Mouse (Mus musculus) G1E (cell line): ENCODE data around the gene Tomm40. TPM values are rescaled to one million over a fixed set of nuclear protein-coding genes. Genes with fewer than 3 reads are reported as not detected.

Experiments used
- ATAC-seq: 2 replicates; pipeline ENCODE4 v1.8.0; 2016; ENCODE audit warnings: mild to moderate bottlenecking; ENCODE audit not compliant: insufficient number of reproducible peaks, poor library complexity, low FRiP score, severe bottlenecking; ENCODE audit errors: extremely low read depth
- DNase-seq: peaks from one replicate; pipeline ENCODE4 v3.0.0; 2012; ENCODE audit warnings: low spot score
- H3K27me3 ChIP-seq: 2 replicates; pipeline ENCODE4 v1.6.1; 2012; ENCODE audit warnings: mild to moderate bottlenecking, low read length, inconsistent platforms; ENCODE audit not compliant: insufficient read depth
- H3K36me3 ChIP-seq: replicated peaks from 2 replicates; pipeline ENCODE3; 2012; ENCODE audit warnings: mild to moderate bottlenecking, inconsistent platforms
- H3K4me1 ChIP-seq: 2 replicates; pipeline ENCODE4 v1.6.1; 2012; ENCODE audit warnings: low read depth, low read length, inconsistent platforms, mixed read lengths; ENCODE audit not compliant: insufficient read depth
- H3K4me3 ChIP-seq: 2 replicates; pipeline ENCODE4 v1.5.1; 2012; ENCODE audit warnings: low read depth, mild to moderate bottlenecking, inconsistent platforms, low read length, moderate library complexity, mixed read lengths
- H3K9me3 ChIP-seq: replicated peaks from 2 replicates; pipeline ENCODE4 v1.6.1; 2012; ENCODE audit warnings: inconsistent platforms
- CTCF ChIP-seq: IDR thresholded peaks from 2 replicates; pipeline ENCODE4 v1.5.1; 2012; ENCODE audit warnings: low read depth, low read length, inconsistent platforms, mixed read lengths
- GATA1 ChIP-seq: IDR thresholded peaks from 2 replicates; pipeline ENCODE4 v1.6.1; 2012; ENCODE audit warnings: borderline replicate concordance, low read length, inconsistent platforms, mixed read lengths
- GATA2 ChIP-seq: IDR thresholded peaks from 2 replicates; pipeline ENCODE4 v1.6.1; 2012; ENCODE audit warnings: low read depth, low read length, inconsistent platforms, borderline replicate concordance
- POLR2AphosphoS5 ChIP-seq: IDR thresholded peaks from 2 replicates; pipeline ENCODE4 v1.6.1; 2012; ENCODE audit warnings: low read depth, low read length, inconsistent platforms; ENCODE audit not compliant: insufficient replicate concordance
- TAL1 ChIP-seq: conservative IDR thresholded peaks from 2 replicates; pipeline ENCODE4 v1.6.1; 2012; ENCODE audit warnings: low read depth, low read length, inconsistent platforms, mixed read lengths
- polyA plus RNA-seq: library from polyadenylated mRNA; stranded (reverse); fragments of >175 nt; gene quantifications from 2 replicates; pipeline ENCODE4 v1.2.3, GENCODE M21; 2012
- total RNA-seq, 2 experiments: library from RNA; stranded (forward) in 1 of 2; stranded (reverse) in 1 of 2; fragments of 200-1000 nt in 1 of 2; fragments of >200 nt in 1 of 2; fragmentation: Nextera tagmentation in 1 of 2; gene quantifications; 2 replicates each; pipeline ENCODE4 v1.2.3; 2014 to 2017

The Tomm40 gene
- total and polyA plus RNA-seq, 3 experiments: 49.1 to 377 (median 75.6) TPM

DNA sequence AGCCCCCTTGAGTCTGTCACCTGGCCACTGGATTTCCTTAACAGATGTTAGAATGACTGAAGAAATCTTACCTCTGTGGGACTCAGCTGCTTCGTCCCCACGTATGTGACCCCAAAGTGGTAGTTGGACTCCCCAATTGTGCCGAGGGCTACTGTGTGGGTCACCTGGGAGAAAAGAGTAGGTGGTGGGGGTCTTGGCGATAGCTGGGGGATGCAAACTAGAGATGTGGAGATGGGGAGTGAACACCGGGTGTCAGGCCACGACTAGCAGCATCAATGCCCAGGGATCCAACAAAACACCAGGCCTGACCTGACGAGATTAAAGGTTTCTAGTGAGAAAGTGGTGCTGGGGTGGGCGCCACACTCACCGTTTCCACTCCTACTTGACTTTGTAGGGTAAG is 1.6 kb downstream of the Tomm40 start:
- Histone ChIP-seq H3K9me3 (no peaks in the 10 kb centered on the region), H3K4me1 (peaks cover 67% of the 10 kb centered on the region), H3K27me3 (no peaks in the 10 kb centered on the region), H3K4me3 (peak overlapping the region; percentile 97; the same call in 1 of the 2 replicates), H3K36me3 (peaks cover 68% of the 10 kb centered on the region)
- TF ChIP-seq GATA2 (no peak), CTCF (no peak), TAL1 (no peak), GATA1 (no peak), POLR2AphosphoS5 (no peak)
- no peak for DNase-seq
- no peak for ATAC-seq

- ATAC-seq: no peak
- H3K4me3 ChIP-seq: peak overlapping the region; percentile 97; the same call in 1 of the 2 replicates
Observed at GRCm38 (mm10) chr7:19713196-19713595, 2.0 kb downstream of the Tomm40 start.

DNA sequence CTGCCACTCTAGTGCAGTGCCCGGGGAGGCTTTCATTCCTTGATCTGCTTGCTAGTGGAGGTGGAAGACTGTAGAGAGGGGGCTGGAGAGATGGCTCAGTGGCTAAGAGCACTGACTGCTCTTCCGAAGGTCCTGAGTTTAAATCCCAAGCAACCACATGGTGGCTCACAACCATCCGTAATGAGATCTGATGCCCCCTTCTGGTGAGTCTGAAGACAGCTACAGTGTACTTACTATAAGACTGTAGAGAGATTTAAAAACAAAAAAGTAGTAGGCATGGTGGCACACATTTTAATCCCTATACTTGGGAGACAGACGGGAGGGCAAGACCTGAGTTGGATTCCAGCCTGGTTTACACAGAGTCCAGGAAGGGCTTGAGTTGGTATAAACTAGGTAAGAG is 2.8 kb downstream of the Tomm40 start:
- peaks cover 64% of the 10 kb centered on the region for H3K4me1 ChIP-seq
- DNase-seq (no peak), ATAC-seq (no peak)
- peaks cover 70% of the 10 kb centered on the region for H3K36me3 ChIP-seq
- H3K27me3 ChIP-seq: no peaks in the 10 kb centered on the region
- no peak overlapping the region for H3K4me3 ChIP-seq
- H3K9me3 ChIP-seq: no peaks in the 10 kb centered on the region
- TF ChIP-seq POLR2AphosphoS5 (no peak), GATA1 (no peak), GATA2 (no peak), CTCF (peak; percentile 13; the same call in 1 of the 2 replicates), TAL1 (no peak)

More at GRCm38 (mm10) chr7:19713196-19713595, 2.0 kb downstream of the Tomm40 start:
- peaks cover 68% of the 10 kb centered on the region for H3K36me3 ChIP-seq
- TF ChIP-seq POLR2AphosphoS5 (no peak), TAL1 (no peak), CTCF (peak; percentile 53), GATA2 (no peak)
- peaks cover 67% of the 10 kb centered on the region for H3K4me1 ChIP-seq
- no peaks in the 10 kb centered on the region for H3K27me3 ChIP-seq
- DNase-seq: no peak
- no peaks in the 10 kb centered on the region for H3K9me3 ChIP-seq

GRCm38 (mm10) chr7:19710650-19711049 is 4.6 kb downstream of the Tomm40 start:
- no peaks in the 10 kb centered on the region for H3K9me3 ChIP-seq
- no peak overlapping the region for H3K4me3 ChIP-seq
- DNase-seq (no peak), ATAC-seq (no peak)
- TF ChIP-seq GATA1 (no peak), TAL1 (no peak), POLR2AphosphoS5 (no peak), GATA2 (no peak), CTCF (no peak)
- no peaks in the 10 kb centered on the region for H3K27me3 ChIP-seq
- H3K36me3 ChIP-seq: peaks cover 79% of the 10 kb centered on the region
- peaks cover 50% of the 10 kb centered on the region for H3K4me1 ChIP-seq

GRCm38 (mm10) chr7:19705271-19705670 is 10.0 kb downstream of the Tomm40 start:
- H3K4me3 ChIP-seq: no peak overlapping the region
- peaks cover 55% of the 10 kb centered on the region for H3K4me1 ChIP-seq
- TF ChIP-seq TAL1 (no peak), POLR2AphosphoS5 (no peak), GATA2 (no peak)
- no peaks in the 10 kb centered on the region for H3K9me3 ChIP-seq
- DNase-seq: no peak
- no peaks in the 10 kb centered on the region for H3K27me3 ChIP-seq
- peaks cover 93% of the 10 kb centered on the region for H3K36me3 ChIP-seq
- ATAC-seq: no peak

- DNase-seq: no peak
- Histone ChIP-seq H3K9me3 (no peaks in the 10 kb centered on the region), H3K4me1 (peaks cover 59% of the 10 kb centered on the region), H3K36me3 (peaks cover 93% of the 10 kb centered on the region), H3K4me3 (no peak overlapping the region), H3K27me3 (no peaks in the 10 kb centered on the region)
- ATAC-seq: no peak
- TF ChIP-seq TAL1: no peak
- TF ChIP-seq GATA2: no peak
- TF ChIP-seq CTCF: no peak
- TF ChIP-seq POLR2AphosphoS5: no peak
- no peak for TF ChIP-seq GATA1
Observed at GRCm38 (mm10) chr7:19704475-19704874, 10.8 kb downstream of the Tomm40 start.

DNA sequence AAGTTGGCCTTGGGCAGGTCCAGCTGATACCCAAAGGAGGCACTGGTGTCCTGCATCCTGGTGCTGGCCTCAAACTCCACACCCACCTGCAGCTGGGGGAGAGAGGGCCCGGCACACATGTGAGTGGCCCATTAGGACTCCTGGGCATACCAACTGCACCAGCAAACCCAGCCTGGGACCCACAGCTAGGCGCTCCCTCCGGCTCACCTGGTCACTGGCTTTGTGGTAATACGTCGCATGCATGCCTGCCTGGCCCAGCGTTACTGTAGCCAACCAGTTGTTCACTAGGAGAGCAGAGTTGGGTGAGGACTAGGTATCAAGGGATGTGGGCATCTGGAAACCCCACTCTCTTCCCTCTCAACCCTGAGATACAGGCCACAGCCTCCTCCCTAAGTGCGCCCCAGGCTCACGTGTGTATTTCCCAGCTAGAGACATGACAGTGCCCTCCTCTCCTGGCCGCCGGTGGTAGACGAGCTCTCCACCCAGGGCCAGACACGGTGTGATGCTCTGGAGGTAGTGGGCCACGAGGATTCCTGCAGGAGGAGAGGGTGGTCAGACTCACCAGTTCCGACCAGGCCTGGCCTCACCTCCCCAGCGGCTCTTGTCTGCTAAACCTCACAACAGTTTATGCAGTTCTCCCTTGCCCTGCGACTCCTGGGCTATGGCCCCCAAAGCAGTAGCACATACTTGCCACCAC is 12.2 kb downstream of the Tomm40 start:
- H3K27me3 ChIP-seq: no peaks in the 10 kb centered on the region
- H3K9me3 ChIP-seq: no peaks in the 10 kb centered on the region
- H3K4me1 ChIP-seq: peaks cover 62% of the 10 kb centered on the region
- H3K4me3 ChIP-seq: no peak overlapping the region; the same call in 1 of the 2 replicates
- DNase-seq (no peak), ATAC-seq (no peak)
- peaks cover 92% of the 10 kb centered on the region for H3K36me3 ChIP-seq
- TF ChIP-seq GATA1 (no peak), POLR2AphosphoS5 (no peak), GATA2 (no peak), CTCF (no peak), TAL1 (no peak)
